Mouse (Mus musculus) limb, embryonic 15.5 days (tissue): Measurements from ENCODE around the gene Cep70. TPM values are rescaled to one million over a fixed set of nuclear protein-coding genes. Genes with fewer than 3 reads are reported as not detected.

ENCODE experiments used
- ATAC-seq: fragments of 200-750 bp; cut with Nextera tagmentation; 2 replicates; pipeline ENCODE4 v1.8.0; 2017; ENCODE audit warnings: low read depth, moderate TSS enrichment; ENCODE audit not compliant: insufficient number of reproducible peaks, low FRiP score, low TSS enrichment
- H3K27ac ChIP-seq: fragments of 300-500 bp; sonication (generic); 2 replicates; pipeline ENCODE4 v1.5.1; 2015; ENCODE audit warnings: moderate library complexity, mild to moderate bottlenecking, inconsistent platforms
- H3K27me3 ChIP-seq: fragments of 300-500 bp; sonication (generic); 2 replicates; pipeline ENCODE4 v1.6.1; 2015; ENCODE audit warnings: inconsistent platforms
- H3K36me3 ChIP-seq: fragments of 300-500 bp; sonication (generic); 2 replicates; pipeline ENCODE4 v1.6.1; 2015; ENCODE audit warnings: inconsistent platforms
- H3K4me1 ChIP-seq: fragments of 300-500 bp; sonication (generic); 2 replicates; pipeline ENCODE4 v1.6.1; 2015; ENCODE audit warnings: inconsistent platforms
- H3K4me2 ChIP-seq: fragments of 300-500 bp; sonication (generic); 2 replicates; pipeline ENCODE4 v1.6.1; 2015; ENCODE audit warnings: mild to moderate bottlenecking, inconsistent platforms
- H3K4me3 ChIP-seq: fragments of 300-500 bp; sonication (generic); 2 replicates; pipeline ENCODE4 v1.5.1; 2015; ENCODE audit warnings: mild to moderate bottlenecking, inconsistent platforms
- H3K9ac ChIP-seq: fragments of 300-500 bp; sonication (generic); 2 replicates; pipeline ENCODE4 v1.6.1; 2015; ENCODE audit warnings: inconsistent platforms
- H3K9me3 ChIP-seq: fragments of 300-500 bp; sonication (generic); 2 replicates; pipeline ENCODE4 v1.6.1; 2016; ENCODE audit warnings: inconsistent platforms
- WGBS: fragments of 180-500 bp; shearing (Covaris S2); methylation state at CpG from one replicate; pipeline ENCODE4 v1.1.7; 2015; 5-methylcytosine and 5-hydroxymethylcytosine counted together
- polyA plus RNA-seq: library from polyadenylated mRNA; unstranded; fragments of >200 nt; fragmentation: Nextera tagmentation; extraction: Ambion mirVana; gene quantifications from 2 replicates; pipeline ENCODE4 v1.2.1, GENCODE M21; 2015

Gene Cep70
- polyA plus RNA-seq, 1 experiment from 2014 or later: 22.8 TPM

- Histone ChIP-seq H3K4me3 (peak overlapping the region; percentile 89), H3K27ac (no peak overlapping the region), H3K9me3 (no peaks in the 10 kb centered on the region), H3K9ac (0 out of 2 replicates have a peak overlapping the region, but pooled peaks have one; percentile 39), H3K4me1 (peaks cover 12% of the 10 kb centered on the region), H3K4me2 (peak overlapping the region; percentile 70), H3K36me3 (0 out of 2 replicates have a peak, but pooled peaks cover under 1% of the 10 kb centered on the region), H3K27me3 (no peaks in the 10 kb centered on the region)
- ATAC-seq: peak; percentile 60
- 6% methylated on average over 17 of the region's 17 CpGs for WGBS
These were observed 506 bp upstream of the Cep70 start for GRCm38 (mm10) chr9:99242533-99243189.

GRCm38 (mm10) chr9:99243895-99244293 is 727 bp downstream of the Cep70 start:
- 4% methylated on average over 10 of the region's 10 CpGs for WGBS
- Histone ChIP-seq H3K27me3 (no peaks in the 10 kb centered on the region), H3K9ac (peak overlapping the region; percentile 72; the same call in 1 of the 2 replicates), H3K4me1 (peaks cover 12% of the 10 kb centered on the region), H3K4me3 (peak overlapping the region; percentile 89), H3K9me3 (no peaks in the 10 kb centered on the region), H3K27ac (no peak overlapping the region), H3K4me2 (peak overlapping the region; percentile 70), H3K36me3 (0 out of 2 replicates have a peak, but pooled peaks cover 4% of the 10 kb centered on the region)
- ATAC-seq: no peak

DNA sequence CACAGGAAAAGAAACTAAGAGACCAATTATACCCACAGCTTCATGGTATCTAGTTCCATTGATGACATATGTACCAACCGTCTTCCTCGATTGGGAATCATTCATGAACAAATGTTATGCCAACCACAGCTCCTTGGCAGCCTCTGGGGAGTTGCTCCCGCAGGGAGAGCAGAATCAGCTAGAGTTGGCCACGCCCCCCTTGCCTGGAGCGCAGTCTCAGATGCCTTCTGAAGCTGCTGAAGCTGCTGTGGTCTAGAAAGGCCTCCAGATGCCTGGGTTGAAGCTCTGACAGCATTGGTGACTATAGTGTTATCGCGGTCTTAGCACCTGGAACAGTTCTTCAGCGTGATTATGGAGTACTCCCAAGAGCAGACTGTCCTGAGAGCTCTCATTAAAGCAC is 5.1 kb downstream of the Cep70 start:
- H3K36me3 ChIP-seq: 0 out of 2 replicates have a peak, but pooled peaks cover 7% of the 10 kb centered on the region
- no peak overlapping the region for H3K27ac ChIP-seq
- no peak for ATAC-seq
- no peaks in the 10 kb centered on the region for H3K27me3 ChIP-seq
- 54% methylated on average over 8 of the region's 8 CpGs for WGBS
- H3K9me3 ChIP-seq: no peaks in the 10 kb centered on the region
- no peak overlapping the region for H3K4me2 ChIP-seq
- peaks cover 5% of the 10 kb centered on the region; the same call in 1 of the 2 replicates for H3K4me1 ChIP-seq
- no peak overlapping the region for H3K9ac ChIP-seq
- no peak overlapping the region for H3K4me3 ChIP-seq

DNA sequence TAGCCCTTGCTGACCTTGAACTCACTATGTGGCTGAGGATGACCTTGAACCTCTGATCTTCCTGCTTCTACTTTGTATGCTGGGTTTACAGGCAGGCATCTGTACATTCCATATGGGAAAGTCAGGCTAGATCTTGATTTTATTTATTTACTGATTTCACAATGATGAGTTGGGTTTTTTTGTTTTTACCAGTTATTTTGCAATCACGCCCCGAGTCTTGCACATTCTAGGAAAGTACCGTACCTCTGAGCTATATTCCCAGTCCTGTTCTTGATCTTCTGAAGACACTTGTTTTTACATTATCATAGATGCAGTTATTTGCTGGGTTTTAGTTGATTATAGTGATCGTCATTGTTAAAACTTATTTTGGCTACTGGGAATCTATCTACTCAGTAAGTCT is 5.7 kb downstream of the Cep70 start:
- Histone ChIP-seq H3K4me3 (no peak overlapping the region), H3K9me3 (no peaks in the 10 kb centered on the region), H3K4me2 (no peak overlapping the region), H3K27ac (no peak overlapping the region), H3K36me3 (0 out of 2 replicates have a peak, but pooled peaks cover 7% of the 10 kb centered on the region), H3K9ac (no peak overlapping the region), H3K4me1 (peaks cover 4% of the 10 kb centered on the region; the same call in 1 of the 2 replicates), H3K27me3 (no peaks in the 10 kb centered on the region)
- WGBS: 97% methylated on average over 4 of the region's 4 CpGs
- ATAC-seq: no peak

GRCm38 (mm10) chr9:99253861-99254260 is 10.7 kb downstream of the Cep70 start:
- H3K36me3 ChIP-seq: peaks cover 11% of the 10 kb centered on the region
- WGBS: 86% methylated on average over 10 of the region's 10 CpGs

GRCm38 (mm10) chr9:99256206-99256605 is 13.0 kb downstream of the Cep70 start:
- peaks cover 8% of the 10 kb centered on the region for H3K36me3 ChIP-seq
- no peak for ATAC-seq
- H3K9ac ChIP-seq: no peak overlapping the region
- H3K4me3 ChIP-seq: no peak overlapping the region
- no peaks in the 10 kb centered on the region for H3K27me3 ChIP-seq
- H3K27ac ChIP-seq: no peak overlapping the region
- 88% methylated on average over 1 of the region's 1 CpGs for WGBS
- H3K4me2 ChIP-seq: no peak overlapping the region
- no peaks in the 10 kb centered on the region for H3K4me1 ChIP-seq
- H3K9me3 ChIP-seq: no peaks in the 10 kb centered on the region

More at GRCm38 (mm10) chr9:99253861-99254260, 10.7 kb downstream of the Cep70 start:
- Histone ChIP-seq H3K4me2 (no peak overlapping the region), H3K9ac (no peak overlapping the region), H3K4me3 (no peak overlapping the region), H3K9me3 (no peaks in the 10 kb centered on the region), H3K27me3 (no peaks in the 10 kb centered on the region), H3K27ac (no peak overlapping the region), H3K4me1 (no peaks in the 10 kb centered on the region)
- no peak for ATAC-seq

DNA sequence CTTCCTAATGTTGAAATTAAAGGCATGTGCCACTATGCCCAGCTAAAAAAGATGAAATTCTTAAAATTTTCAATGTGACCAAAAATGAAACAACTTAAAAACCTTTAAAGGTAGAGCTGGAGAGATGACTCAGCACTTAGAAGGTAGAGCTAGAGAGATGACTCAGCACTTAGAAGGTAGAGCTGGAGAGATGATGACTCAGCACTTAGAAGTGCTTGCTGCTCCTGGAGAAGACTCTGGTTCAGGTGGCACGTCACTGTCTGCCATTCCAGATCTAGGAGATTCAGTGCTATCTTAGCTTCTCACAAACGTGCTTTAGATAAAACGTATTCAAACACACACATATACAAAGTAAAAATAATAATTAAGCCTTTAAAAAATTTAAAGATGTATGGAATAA is 13.7 kb downstream of the Cep70 start:
- Histone ChIP-seq H3K9ac (no peak overlapping the region), H3K27ac (no peak overlapping the region), H3K4me3 (no peak overlapping the region), H3K4me2 (no peak overlapping the region), H3K36me3 (peaks cover 8% of the 10 kb centered on the region), H3K9me3 (no peaks in the 10 kb centered on the region), H3K4me1 (no peaks in the 10 kb centered on the region), H3K27me3 (no peaks in the 10 kb centered on the region)
- no peak for ATAC-seq
- WGBS: 96% methylated on average over 3 of the region's 3 CpGs

- no peaks in the 10 kb centered on the region for H3K27me3 ChIP-seq
- no peak for ATAC-seq
- H3K4me2 ChIP-seq: no peak overlapping the region
- no peak overlapping the region for H3K4me3 ChIP-seq
- no peak overlapping the region for H3K9ac ChIP-seq
- H3K27ac ChIP-seq: no peak overlapping the region
- no peaks in the 10 kb centered on the region for H3K4me1 ChIP-seq
- peaks cover 14% of the 10 kb centered on the region for H3K36me3 ChIP-seq
- 60% methylated on average over 5 of the region's 5 CpGs for WGBS
- H3K9me3 ChIP-seq: no peaks in the 10 kb centered on the region
These were observed 15.7 kb downstream of the Cep70 start for GRCm38 (mm10) chr9:99258891-99259290.

DNA sequence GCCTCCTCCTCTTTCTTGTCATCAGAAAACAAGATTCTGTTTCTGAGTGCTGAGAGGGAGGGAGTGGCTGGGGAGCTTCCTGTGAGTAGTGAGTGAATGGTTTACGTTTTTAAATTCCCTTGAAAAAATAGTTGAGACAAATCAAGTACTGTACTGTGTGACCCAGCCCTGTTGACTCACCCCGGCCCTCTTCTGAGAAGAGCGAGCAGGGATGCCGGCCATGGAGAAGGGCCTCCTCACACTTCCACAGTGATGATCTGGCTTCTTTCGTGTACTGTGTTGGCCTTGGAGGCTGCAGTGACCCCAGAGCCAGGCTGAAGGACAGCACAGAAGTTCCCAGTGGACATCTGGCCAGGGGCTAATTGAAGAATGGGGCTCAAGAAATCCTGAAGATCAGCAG is 61.1 kb downstream of the Cep70 start:
- no peaks in the 10 kb centered on the region for H3K9me3 ChIP-seq
- H3K27ac ChIP-seq: no peak overlapping the region
- WGBS: 82% methylated on average over 5 of the region's 5 CpGs
- no peak overlapping the region for H3K4me3 ChIP-seq
- peaks cover 13% of the 10 kb centered on the region; the same call in 1 of the 2 replicates for H3K36me3 ChIP-seq
- H3K27me3 ChIP-seq: no peaks in the 10 kb centered on the region
- no peak for ATAC-seq
- no peak overlapping the region for H3K4me2 ChIP-seq
- H3K9ac ChIP-seq: no peak overlapping the region
- no peaks in the 10 kb centered on the region for H3K4me1 ChIP-seq

DNA sequence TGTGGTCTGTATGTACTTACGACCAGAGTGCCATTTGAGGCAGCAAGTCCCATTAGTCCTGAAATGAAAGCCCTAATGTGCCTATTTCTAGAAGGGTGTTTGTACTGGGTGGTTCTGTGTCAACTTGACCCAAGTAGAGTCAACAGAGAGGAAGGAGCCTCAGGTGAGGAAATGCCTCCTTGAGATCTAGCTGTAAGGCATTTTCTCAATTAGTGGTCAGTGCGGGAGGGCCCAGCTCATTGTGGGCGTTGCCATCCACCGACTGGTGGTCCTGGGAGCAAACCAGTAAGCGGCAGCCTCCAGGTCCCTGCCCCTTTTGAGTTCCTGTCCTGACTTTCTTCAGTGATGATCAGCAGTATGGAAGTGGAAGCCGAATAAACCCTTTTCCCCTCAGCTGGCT is 63.1 kb downstream of the Cep70 start:
- Histone ChIP-seq H3K4me3 (no peak overlapping the region), H3K36me3 (peaks cover 15% of the 10 kb centered on the region; the same call in 1 of the 2 replicates)

GRCm38 (mm10) chr9:99319343-99319951 is 76.3 kb downstream of the Cep70 start:
- Histone ChIP-seq H3K9me3 (no peaks in the 10 kb centered on the region), H3K27ac (no peak overlapping the region), H3K4me1 (no peaks in the 10 kb centered on the region), H3K27me3 (no peaks in the 10 kb centered on the region), H3K9ac (no peak overlapping the region), H3K4me3 (no peak overlapping the region), H3K4me2 (no peak overlapping the region), H3K36me3 (no peaks in the 10 kb centered on the region)
- 40% methylated on average over 8 of the region's 8 CpGs for WGBS
- peak; percentile 37 for ATAC-seq

More for the DNA sequence above, 63.1 kb downstream of the Cep70 start:
- Histone ChIP-seq H3K27me3 (no peaks in the 10 kb centered on the region), H3K4me1 (no peaks in the 10 kb centered on the region), H3K9me3 (no peaks in the 10 kb centered on the region), H3K27ac (no peak overlapping the region), H3K9ac (no peak overlapping the region), H3K4me2 (no peak overlapping the region)
- no peak for ATAC-seq
- WGBS: 83% methylated on average over 6 of the region's 6 CpGs

DNA sequence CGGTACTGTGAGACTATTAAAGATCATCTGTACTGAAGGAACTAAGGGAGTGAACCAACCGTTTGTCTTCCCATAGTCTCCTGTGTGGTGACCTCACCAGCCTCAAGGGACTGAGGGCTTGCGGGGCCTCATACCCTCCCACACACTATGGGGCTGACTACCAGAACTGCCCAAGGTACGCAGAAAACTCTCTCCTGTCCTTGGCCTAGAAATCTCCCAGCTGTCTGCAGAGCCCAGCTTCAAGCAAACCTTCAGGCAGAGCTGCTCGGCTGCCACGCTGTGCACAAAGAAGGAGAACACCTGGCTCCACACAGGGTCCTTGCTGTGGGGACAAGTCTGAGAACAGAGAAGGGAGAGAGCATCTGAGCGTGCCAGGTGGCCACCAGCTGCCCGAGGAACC is 76.8 kb downstream of the Cep70 start:
- H3K4me2 ChIP-seq: no peak overlapping the region
- no peaks in the 10 kb centered on the region for H3K4me1 ChIP-seq
- H3K36me3 ChIP-seq: no peaks in the 10 kb centered on the region
- H3K27ac ChIP-seq: no peak overlapping the region
- no peak overlapping the region for H3K4me3 ChIP-seq
- no peaks in the 10 kb centered on the region for H3K27me3 ChIP-seq
- ATAC-seq: no peak
- no peak overlapping the region for H3K9ac ChIP-seq
- no peaks in the 10 kb centered on the region for H3K9me3 ChIP-seq
- 72% methylated on average over 8 of the region's 8 CpGs for WGBS
